Mouse (Mus musculus): Measurements from ENCODE around the gene Cdkn2aip.

Gene Cdkn2aip

DNA sequence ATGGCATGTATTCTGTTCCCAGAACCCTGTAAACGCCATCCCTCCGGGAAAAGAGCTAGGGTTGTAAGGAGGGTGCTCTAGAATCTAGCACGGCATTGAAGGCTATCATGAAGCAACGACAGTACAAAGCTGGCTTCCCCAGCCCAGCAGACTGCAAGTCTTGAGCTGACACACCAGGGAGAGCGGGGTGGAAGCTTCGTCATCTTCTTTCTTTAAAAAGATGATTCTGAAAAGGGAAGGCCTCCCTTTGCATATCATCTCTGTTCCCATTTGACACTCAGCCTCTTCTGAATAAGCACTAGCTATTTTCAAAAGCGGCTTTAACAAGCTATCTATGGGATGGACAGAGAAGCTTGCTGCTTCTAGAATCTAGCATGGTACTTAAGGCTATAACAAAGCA lies 53.3 kb downstream of the Cdkn2aip start:
- in situ Hi-C loops (cut with MboI, MseI), result no loop called here

DNA sequence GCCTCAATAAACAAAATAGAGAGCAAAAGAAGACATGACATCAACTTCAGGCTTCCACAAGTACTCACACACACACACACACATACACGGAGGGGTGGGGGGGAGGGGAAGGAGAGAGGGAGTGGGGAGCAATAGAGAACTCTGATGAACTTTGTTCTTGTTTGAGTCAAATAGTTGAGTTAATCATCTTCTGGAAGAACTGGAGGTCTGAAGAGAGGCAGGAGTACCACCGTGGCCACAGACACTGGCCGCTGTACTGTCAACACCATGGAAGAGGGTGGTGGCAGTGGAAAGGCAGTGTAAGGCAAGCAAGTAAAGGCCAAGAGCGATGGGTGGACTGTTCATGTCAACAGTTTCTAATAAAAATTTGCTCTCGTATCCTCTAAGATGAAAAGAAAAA lies 54.3 kb downstream of the Cdkn2aip start:
- in situ Hi-C loops (cut with MboI, MseI), result no loop called here

Data from T-helper 2 cell (primary cell).